Mouse (Mus musculus) liver (tissue): ENCODE measurements at regions not wholly inside any gene's neighbourhood (a gene's known extent, or its start where the extent isn't known, plus 50 kb on each side); places are given as distances from the start of the nearest gene placed in this dataset.

Experiments used
- DNase-seq: peaks from one replicate; pipeline ENCODE4 v3.0.0-alpha.2; 2020; ENCODE audit warnings: mixed read lengths

- DNase-seq: no peak
Observed at GRCm38 (mm10) chr15:25305801-25306200, 107.8 kb downstream of the Basp1 start.

DNA sequence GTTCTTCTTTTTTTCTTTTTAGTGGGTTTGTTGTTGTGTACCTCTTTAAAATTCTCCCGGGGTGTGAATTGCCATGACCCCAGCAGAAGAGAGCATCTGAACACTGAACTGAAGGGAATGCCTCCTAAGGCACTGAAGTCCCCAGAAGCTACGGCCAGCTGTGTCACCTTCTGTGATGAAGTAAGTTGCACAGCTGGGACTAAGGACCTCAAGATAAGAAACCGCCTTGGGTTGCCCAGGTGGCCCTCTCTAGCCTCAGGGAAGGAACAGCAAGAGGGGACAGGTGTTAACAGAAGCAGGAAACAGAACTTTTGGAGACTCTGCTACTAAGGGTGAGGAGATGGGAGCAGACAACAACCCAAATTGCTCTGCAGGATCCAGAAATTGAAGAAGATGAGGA lies 110.2 kb downstream of the Basp1 start:
- DNase-seq: no peak

GRCm38 (mm10) chr15:25302671-25303294 lies 110.8 kb downstream of the Basp1 start:
- no peak for DNase-seq

DNA sequence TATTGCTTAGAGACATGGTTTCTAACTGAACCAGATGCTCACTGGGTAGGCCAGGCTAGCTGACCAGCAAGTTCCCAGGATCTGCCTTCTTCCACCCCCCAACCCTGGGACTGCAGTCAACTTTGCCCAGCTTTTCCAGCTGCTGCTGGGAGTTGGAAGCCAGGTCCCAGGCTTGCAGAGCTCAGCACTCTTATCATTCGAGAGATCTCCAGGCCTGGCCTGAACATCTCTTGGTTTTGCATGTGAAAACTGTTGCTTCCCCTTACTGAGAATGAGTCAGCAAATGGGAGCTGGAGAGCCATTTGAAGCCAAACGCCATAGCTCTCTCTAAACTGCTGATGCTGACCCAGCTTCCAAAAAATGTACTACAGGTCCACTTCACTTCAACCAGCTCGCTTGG lies 111.8 kb downstream of the Basp1 start:
- DNase-seq: no peak

GRCm38 (mm10) chr15:25297278-25297677 lies 116.3 kb downstream of the Basp1 start:
- no peak for DNase-seq

- DNase-seq: no peak
Observed at GRCm38 (mm10) chr15:25296714-25297113, 116.8 kb downstream of the Basp1 start.

DNA sequence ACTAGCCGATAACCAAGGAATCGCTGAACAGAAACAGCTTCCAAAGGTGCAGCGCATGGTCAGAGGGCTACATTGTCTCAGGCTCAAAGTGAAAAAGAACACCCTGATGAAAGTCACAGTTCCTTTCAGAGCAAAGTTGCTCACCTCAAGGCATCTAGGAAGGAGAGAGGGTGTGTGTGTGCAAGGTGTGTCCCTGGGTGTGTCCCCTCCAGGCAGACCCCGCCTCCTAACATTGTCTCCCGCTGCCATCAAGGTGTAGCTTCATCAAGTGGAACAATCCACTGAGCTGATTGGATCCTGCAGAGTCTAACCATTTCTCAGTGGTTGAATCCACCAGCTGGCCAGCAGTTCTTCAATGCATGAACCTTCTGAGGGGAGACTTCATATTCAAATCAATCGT lies 117.8 kb downstream of the Basp1 start:
- no peak for DNase-seq

DNA sequence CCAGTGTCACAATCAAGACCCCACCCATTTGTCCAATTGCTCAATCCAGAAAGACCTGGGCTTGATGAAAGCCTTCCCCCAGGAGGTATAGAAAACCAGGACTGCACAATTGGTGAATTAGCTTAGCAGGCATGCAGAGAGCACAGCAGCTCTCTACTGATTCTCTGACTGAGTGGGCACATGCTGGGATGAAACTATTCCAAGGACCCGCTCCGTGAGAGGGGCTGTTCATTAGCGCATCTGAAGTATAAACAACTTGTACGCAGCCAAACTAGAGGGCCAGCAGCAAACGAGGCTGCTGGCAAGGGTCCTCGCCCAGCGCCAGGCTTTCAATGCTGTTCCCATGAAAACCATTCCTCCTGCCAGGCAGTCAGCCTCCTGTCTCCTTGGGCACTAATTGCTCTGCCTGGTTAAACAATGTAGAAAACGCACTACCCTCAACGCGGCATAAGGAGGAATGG lies 122.3 kb downstream of the Basp1 start:
- DNase-seq: no peak

GRCm38 (mm10) chr15:25287850-25288249 lies 125.7 kb downstream of the Basp1 start:
- no peak for DNase-seq

GRCm38 (mm10) chr15:25284354-25285199 lies 129.0 kb downstream of the Basp1 start:
- DNase-seq: peak; percentile 17

DNA sequence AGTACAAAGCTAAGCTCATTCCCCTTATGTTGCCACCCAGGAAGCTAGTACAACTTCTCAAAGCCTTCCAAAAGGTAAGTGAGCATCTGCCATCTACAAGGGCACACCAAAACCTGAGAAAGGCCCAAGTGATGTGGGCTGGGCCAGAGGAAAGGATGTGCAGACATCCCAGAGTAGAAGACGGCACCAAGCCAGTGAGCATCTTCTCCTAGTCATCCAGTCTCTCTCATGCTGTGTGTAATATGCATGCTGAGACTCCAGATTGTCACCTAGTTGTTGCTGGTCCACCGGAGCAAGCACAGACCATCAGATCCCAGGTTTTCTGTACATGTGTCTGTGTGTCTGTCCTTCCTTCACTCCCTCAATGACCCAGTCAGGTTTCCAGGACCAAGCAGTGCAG lies 129.9 kb downstream of the Basp1 start:
- no peak for DNase-seq

DNA sequence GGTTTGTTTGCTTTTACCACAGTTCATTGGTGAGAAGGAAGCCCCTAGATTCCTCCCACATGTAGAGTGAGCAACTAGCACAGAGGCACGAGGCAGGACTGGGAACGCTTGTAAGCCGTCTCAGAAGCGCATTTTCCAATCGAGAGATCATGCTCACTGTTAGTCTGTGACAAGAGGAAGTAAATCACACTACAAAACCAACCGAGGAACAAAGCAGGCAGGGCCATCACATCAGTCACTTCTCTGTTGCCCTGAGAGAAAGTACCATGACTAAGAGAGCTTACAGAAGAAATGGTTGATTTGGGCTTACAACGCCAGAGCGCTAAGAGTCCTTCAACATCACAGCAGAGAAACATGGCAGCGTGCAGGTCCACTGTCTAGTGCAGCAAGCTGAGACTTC lies 131.2 kb downstream of the Basp1 start:
- no peak for DNase-seq

DNA sequence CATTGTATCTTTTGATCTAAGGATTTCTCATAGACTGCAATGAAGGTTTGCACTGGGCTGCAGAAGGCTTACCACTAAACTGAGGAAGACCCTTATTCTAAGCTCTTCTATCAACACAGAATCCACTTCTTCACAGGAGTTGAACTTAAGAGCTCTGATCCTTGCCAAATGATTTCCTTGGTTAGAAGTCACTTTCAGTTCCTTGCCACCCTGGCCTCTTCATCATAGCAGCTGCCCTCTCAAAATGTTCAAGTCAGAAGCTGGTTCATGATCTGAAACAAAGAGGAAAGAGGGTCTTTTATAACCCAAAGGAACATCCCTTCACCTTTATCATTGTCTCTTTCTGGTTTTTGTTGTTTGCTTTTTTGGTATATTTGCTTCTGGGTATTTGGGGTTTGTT lies 131.6 kb downstream of the Basp1 start:
- DNase-seq: no peak

DNA sequence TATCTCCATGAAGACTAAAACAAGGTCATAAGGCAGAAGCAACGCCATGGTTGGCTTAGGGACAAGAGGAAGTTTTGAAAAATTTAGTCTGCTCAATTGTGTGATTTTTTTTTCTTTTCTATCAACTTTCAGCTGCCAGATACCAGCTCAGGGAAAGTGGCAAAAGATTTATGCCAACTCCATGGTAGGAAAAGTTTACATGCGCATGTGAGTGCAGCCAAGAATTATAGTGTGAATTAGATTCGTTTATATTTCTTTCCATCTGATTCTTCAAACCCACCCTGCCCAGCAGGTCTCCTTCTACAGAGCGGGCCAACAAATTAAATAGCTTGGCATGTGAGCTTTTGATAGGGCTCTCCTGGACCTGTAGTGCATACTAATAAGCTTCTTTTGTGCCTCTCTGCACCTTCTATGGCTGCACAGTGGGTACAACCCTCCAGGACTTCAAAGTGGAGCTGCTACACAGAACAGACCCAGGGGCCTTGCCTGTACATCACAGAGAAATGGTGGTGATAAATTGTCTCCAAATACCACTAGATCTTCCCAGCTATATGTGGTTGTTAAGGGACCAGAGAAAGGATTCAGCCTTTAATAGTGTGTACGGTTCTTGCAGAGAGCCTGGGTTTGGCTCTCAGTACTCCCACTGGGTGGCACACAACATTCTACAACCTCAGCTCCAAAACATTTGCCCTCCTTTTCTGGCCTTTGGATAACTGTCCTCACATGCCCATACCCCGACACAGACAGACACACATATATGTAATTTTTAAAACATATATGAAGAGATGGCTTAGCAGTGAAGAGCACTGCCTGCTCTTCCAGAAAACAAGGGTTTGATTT lies 135.0 kb downstream of the Basp1 start:
- no peak for DNase-seq

- DNase-seq: no peak
Observed at GRCm38 (mm10) chr15:25276227-25276626, 137.3 kb downstream of the Basp1 start.

DNA sequence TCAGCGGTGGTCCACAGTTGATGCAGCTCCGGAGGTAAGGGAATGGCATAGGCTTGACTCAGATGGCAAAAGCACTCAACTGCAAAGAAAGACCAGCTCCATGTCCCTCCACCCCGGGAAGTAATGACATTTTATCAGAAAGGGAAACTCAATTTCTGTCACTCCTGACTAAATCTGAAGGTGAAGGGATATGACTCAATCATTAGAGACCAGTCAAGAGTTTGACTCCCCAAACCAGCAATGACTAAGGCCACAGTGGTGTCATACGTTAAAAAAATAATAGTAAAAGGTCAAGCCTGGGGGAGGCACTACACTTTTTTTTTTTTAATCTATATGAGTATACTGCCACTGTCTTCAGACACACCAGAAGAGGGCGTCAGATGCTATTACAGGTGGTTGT lies 141.7 kb downstream of the Basp1 start:
- no peak for DNase-seq

- DNase-seq: no peak
Observed at GRCm38 (mm10) chr15:25270349-25270748, 143.2 kb downstream of the Basp1 start.

- DNase-seq: peak; percentile 22
Observed at GRCm38 (mm10) chr15:25269345-25269996, 144.1 kb downstream of the Basp1 start.

DNA sequence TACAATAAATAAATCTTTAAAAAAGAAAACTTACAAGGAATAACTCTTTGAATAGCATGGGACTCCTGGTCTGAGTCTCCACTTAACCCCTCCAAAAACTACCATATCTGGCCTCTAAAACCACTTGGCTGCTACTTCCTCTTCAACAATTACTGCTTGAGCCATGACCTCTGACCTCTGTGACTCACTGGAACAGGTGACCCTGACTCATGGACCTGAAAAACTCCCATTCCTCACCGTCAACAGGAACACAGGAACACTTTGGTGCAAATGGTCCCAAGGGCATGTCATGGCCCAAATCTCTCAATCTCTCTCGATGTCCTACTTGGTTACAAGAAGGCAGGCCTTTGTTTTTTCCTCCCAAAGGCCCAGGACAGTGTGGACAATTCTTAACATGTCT lies 145.1 kb downstream of the Basp1 start:
- no peak for DNase-seq

- DNase-seq: no peak
Observed at GRCm38 (mm10) chr15:25267509-25267908, 146.1 kb downstream of the Basp1 start.

- no peak for DNase-seq
Observed at GRCm38 (mm10) chr15:25252648-25253567, 160.7 kb downstream of the Basp1 start.

GRCm38 (mm10) chr15:25245631-25246030 lies 167.9 kb downstream of the Basp1 start:
- DNase-seq: no peak
